Mouse (Mus musculus): Measurements from ENCODE around the gene Ppp1r12b.

DNA sequence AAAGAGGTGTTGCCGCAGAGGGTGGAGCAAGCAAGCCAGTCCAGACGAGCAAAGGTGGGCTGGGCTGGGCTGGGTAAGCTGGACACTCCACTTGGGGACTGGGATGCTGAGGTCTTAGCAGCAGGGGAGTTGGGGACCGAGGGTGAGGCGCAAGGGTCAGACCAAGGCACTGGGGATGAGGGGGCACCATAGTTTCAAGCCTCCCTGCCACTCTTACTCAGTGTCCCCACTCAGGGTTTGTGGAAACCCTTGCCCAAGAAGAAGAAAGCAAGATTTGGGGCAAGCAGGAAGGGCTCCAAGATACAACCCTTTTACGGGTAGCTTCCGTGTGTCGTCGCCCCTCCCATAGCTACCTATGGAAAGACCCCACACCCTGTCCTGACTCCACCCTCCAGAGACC, 247.5 kb downstream of the Ppp1r12b start:
- no peak for TF ChIP-seq EP300 (IDR thresholded peaks at IDR 0.05)
- TF ChIP-seq CTCF (IDR thresholded peaks at IDR 0.05): no peak
